Mouse (Mus musculus) cerebellum, adult 9-10 months (tissue): Measurements from ENCODE around the gene Lsp1.

ENCODE experiments used
- DNase-seq: peaks from one replicate; pipeline ENCODE4 v3.0.0; 2022

Gene Lsp1

DNA sequence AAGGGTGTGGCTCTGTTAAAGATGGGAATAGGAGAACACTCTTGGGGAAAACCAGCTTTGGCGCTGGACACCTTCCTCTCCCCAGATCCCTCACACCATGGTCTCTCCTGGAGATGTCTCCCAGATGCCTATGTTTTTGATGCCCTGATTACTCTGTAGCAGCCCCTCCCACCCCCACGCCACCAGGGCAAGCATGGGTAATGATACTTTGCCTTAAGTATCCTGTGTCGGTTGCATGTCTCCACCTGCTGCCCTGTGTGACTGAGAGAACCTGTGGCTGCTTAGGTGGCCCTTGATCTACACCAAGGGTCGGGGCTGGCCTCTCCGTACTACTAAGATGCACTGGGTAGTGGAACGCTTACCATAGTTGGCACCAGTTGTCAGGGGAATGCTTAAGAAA is 17.4 kb downstream of the Lsp1 start:
- no peak for DNase-seq

GRCm38 (mm10) chr7:142478574-142478973 is 18.0 kb downstream of the Lsp1 start:
- no peak for DNase-seq

GRCm38 (mm10) chr7:142479307-142479706 is 18.7 kb downstream of the Lsp1 start:
- DNase-seq = no peak

DNA sequence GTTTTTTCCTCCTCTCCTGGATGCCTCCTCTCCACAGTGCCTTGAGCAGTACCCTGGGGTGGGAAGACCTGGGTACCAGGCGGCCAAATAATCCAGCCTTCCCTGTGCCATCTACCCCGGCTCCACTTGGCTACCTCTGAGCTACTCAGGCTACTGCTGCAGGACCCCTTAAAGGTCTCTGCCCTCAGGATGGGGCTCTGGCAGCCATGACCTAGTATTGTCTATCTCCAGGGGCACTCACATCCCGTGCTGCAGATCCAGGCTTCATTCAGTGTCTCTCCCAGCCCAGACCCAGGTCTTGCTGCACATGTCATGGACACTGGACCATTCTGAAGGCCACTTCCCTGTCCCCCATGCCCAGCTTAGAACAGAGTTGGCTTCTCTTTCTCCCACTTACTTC is 19.3 kb downstream of the Lsp1 start:
- no peak for DNase-seq

- DNase-seq = no peak
Observed at GRCm38 (mm10) chr7:142480661-142481060, 20.1 kb downstream of the Lsp1 start.

- DNase-seq = no peak
Observed at GRCm38 (mm10) chr7:142481186-142481567, 20.6 kb downstream of the Lsp1 start.

GRCm38 (mm10) chr7:142481568-142482255 is 21.1 kb downstream of the Lsp1 start:
- DNase-seq = no peak

- DNase-seq = no peak
Observed at GRCm38 (mm10) chr7:142482256-142482609, 21.6 kb downstream of the Lsp1 start.

DNA sequence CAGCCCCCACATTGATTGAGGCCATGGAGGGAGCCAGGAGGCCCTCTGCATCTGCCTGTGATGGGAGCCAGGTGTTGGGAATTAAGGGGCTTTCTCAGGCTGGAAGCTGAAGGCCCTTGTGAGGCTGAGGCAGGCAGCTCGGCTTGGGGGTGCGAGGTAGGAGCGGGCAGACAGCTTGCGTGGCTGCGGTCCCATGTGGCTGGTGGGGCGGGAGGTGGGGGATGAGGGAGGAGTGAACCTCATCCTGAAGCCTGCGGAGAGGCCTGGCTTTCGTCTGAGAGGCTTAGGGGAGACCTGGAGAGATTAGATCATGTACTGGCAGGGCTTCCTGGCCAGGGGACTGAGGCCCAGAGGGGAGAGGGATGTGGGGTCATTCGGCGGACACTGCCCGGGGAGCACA is 22.5 kb downstream of the Lsp1 start:
- DNase-seq = no peak

DNA sequence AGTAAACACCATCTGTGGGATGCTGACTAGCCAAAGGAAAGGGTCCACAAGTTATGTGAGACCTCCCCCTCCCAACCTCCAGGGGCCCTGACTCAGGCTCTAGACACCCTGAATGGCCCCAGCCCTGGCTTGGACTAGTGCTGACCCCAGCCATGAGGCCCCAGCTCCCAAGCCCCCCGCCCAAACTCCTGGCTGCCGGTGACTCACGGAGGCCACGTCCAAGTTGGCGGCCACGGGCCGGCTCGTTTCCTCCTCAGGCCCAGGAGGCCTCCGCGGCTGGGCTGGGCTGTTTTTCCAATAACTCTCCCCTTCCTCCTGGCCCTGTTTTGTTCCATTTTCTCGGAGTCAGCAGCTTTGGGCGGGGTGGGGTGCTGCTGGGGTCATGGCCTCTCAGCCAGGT is 24.2 kb downstream of the Lsp1 start:
- no peak for DNase-seq

GRCm38 (mm10) chr7:142486751-142487162 is 26.1 kb downstream of the Lsp1 start:
- DNase-seq = no peak

DNA sequence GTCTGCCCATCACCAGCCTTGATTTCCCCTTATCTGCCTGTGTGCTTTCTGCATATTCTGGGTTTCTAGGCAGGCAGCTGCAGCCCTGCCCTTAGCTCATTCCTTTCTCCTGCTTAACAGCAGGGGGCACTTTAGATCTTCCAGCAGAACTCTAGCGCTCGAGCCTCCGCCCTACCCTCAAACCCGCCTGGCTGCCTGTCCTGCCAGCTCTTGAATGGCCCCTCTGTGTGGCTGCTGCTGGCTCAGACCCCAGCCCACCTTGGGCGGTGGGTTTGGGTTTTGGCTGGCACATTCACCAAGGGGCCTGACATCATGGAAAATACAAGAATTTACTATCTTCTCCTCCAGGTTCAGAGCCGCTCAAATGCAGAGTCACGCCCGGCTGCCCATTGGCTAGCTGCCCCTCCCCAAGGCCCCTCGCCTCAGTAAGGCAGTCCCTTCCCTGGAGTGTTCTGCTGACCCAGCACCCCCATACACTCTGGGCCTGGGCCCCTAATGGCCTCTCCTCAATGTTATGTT is 26.8 kb downstream of the Lsp1 start:
- DNase-seq = no peak

DNA sequence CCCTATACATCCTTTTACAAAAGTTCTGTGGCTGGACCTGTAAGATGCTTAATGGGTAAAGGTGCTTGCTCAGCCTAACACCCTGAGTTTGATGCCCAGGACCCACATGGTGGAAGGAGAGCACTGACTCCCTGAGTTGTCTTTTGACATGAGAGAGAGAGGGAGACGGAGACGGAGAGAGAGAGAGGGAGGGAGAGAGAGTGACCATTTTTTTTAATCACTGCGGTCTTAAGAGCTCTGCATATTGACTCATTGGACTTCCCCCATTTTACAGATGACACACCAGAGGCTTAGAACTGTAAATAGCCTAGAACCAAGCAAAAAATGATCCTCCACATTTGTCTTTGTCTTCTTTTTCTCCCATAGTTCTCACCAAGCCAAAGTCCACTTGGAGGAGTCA is 27.4 kb downstream of the Lsp1 start:
- DNase-seq = no peak

DNA sequence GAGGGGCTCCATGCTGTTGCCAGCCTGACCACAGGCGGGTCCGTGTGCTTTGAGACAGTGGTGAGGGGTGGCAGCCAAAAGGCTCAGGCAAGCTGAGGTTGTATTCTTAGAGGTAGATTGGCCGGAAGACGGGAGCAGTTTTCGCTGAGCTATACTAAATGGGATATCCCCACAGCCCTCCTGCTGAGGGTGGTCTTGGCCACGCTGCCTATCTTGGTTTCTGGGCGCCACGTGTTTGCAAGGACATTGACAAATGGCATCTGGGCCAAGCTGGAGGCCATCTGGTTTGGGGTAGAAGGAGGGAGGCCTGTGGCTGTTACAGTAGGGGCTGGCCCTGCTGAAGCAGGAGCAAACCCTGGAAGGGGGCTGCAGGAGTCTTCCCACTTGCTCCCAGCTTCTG is 32.9 kb downstream of the Lsp1 start:
- DNase-seq = no peak

- DNase-seq = no peak
Observed at GRCm38 (mm10) chr7:142496158-142496557, 35.5 kb downstream of the Lsp1 start.

DNA sequence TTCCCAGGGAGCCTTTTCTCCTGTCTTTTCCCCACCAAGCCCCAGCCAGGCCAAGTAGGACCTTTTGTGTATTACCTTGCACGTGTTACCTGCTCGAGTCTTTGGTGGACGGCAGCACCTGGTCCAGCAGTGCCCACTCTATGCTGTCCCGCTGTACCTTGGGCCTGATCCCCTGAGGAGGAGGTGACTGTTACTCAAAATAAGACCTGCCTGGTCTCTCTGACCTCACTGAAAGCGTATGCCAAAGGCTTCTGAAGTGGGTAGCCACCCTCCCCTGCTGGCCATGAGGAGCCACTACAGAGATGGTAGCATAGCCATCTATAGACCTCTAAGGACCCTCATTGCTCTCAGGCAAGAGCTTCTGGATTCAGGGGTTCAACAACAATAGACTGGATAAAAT is 36.2 kb downstream of the Lsp1 start:
- DNase-seq = no peak

GRCm38 (mm10) chr7:142497775-142498174 is 37.2 kb downstream of the Lsp1 start:
- peak; percentile 73 for DNase-seq

DNA sequence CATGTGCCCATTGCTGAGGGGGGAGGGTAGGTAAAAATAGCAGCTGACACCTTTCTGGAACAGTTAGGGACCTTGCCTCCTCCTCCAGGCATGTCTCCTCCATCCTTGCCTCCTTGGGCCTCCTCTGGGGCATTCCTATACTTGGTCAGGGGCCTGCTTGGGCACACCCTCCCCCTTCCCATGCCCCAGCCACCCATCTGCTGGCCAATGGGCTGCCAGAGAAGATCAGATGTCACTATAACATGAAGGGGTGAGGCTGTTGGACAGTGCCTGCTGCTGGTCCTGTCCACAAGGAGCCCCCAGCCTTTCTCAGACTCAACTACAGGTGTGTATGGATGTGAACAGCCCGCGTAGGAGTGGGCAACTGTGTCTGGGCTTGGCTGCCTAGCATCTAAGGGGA is 38.0 kb downstream of the Lsp1 start, which contains the start of gene Tnnt3:
Gene Tnnt3, plus strand, starts transcription at position 262 of the 400 bp plus-strand sequence.
- DNase-seq = no peak

DNA sequence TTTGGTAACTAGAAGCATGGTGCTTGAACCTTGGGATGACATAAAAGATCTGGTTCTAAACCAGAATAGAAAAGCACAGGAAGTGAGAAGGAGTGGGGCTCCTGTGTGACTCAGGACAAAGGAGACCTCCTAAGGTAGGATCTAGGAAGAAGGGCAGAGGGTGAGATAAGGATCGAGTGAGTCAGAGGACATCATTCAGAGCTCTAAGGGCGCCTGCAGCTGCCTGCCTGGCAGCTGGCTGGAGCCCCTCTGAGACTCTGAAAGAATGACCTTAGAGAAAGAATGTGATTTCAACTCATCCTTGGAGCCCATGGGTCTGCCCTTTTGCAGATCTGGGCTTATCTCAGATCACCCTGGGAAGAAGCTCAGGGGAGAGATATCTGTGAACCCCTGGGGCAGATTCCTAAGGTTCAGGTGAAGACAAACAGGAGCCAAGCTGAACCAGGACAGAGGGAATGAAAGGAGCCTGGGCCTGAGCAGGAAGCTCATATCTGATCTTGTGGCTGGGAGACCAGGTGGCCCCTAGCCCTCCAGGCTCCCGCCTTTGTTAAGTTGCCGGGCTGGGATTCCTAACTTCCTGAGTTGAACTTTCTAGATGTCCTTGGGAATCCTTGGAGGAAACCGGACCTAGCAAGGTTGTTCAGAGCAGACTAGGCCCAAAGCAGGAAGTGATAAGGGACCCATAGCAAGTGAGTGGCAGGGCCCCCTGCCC is 38.6 kb downstream of the Lsp1 start:
- no peak for DNase-seq

- no peak for DNase-seq
Observed at GRCm38 (mm10) chr7:142500032-142500431, 39.4 kb downstream of the Lsp1 start.

DNA sequence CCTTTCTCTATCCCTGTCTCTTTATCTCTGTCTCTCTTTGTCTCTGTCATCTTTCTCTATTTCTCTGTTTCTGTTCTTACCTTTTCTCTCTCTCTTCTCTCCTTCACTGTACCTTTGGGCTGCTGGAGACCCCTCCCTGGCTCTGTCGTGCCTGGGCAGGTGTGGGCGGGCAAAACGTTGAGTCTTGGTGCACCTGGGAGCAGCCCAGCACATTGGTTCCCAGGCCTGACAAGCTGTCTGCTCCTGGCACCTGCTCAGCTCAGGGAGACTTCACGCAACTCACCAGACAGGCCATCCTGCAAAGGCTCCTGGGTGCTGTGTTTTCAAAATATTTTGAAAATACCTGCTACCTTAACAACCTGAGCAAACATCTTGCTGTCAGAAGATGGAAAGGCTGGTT is 42.6 kb downstream of the Lsp1 start:
- no peak for DNase-seq

- DNase-seq = no peak
Observed at GRCm38 (mm10) chr7:142505942-142506341, 45.3 kb downstream of the Lsp1 start.

- DNase-seq = no peak
Observed at GRCm38 (mm10) chr7:142506501-142506900, 45.9 kb downstream of the Lsp1 start.

- no peak for DNase-seq
Observed at GRCm38 (mm10) chr7:142507453-142507852, 46.8 kb downstream of the Lsp1 start.

GRCm38 (mm10) chr7:142509518-142509917 is 48.9 kb downstream of the Lsp1 start:
- no peak for DNase-seq
